Mouse (Mus musculus) cortical plate, adult 2 months (tissue): ENCODE measurements around the gene Etnk2.

Experiments
- CTCF ChIP-seq: fragments of 200-500 bp; IDR thresholded peaks from 2 replicates; pipeline ENCODE4 v1.5.1; 2011; ENCODE audit warnings: mild to moderate bottlenecking, control low read depth, low read length; ENCODE audit not compliant: insufficient read depth; ENCODE audit errors: extremely low read depth
- POLR2A ChIP-seq: fragments of 200-500 bp; IDR thresholded peaks from 2 replicates; pipeline ENCODE4 v1.6.1; 2011; ENCODE audit warnings: mild to moderate bottlenecking, low read length, control low read depth; ENCODE audit not compliant: insufficient read depth; ENCODE audit errors: extremely low read depth

DNA sequence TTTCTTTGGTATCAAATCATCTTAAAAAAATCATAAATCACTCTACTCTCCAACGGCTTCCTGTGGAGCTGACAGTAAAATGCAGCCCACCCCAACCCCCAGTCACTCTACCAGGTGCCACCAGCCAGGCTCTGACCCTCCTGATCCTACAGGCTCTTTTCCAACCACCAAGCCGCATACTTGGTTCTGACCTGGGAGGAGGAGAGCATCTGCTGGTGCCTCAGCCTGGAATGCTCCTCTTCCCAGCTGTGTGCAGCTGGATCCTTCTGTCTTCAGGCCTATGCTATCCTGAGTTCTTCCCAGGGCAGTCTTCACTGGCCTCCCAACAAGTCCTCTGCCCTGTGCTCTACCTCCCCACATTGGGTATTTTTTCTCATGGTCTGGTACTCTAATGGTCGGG, 57.1 kb downstream of the Etnk2 start:
- TF ChIP-seq CTCF, result no peak
- TF ChIP-seq POLR2A, result no peak
